Mouse (Mus musculus): Measurements from ENCODE around the gene Spon1.

- TF ChIP-seq POLR2A (IDR thresholded peaks at IDR 0.05; ENCODE audit: low read depth, low read length) (no peak), CTCF (conservative IDR thresholded peaks at IDR 0.05; ENCODE audit: insufficient read depth, insufficient read length, low read depth, low read length) (no peak)
Observed at GRCm38 (mm10) chr7:113766498-113766941, 722 bp downstream of the Spon1 start.

Measured in kidney, adult 2 months (tissue).